Comparison of ENCODE assay signal across 12 mouse cellular contexts in the genomic region with DNA sequence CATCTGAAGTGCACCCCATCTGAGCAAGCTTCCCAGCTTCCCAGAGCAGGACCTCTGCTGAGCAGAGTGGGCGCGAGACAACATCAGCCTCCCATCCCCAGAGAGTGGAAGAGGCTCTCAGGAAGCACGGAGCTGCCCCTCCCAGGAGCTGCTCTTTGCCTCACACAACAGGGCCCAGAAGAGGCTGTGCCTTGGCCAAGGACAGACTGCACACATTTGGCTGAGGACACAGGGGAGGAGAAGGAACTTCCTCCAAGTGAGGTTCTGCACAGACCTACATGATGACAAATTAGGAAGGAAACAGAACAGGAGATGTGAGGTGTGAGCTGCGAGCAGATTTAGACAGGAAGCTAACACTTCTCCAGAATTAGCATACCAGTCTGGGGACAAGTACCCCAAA. TPM values are rescaled to one million over a fixed set of nuclear protein-coding genes. Genes with fewer than 3 reads are reported as not detected.
DNase-seq lines count a peak whose midpoint lies in the region; ATAC-seq and TF ChIP-seq lines count a peak whose summit lies in the region.
"Had no signal": no experiment of that assay in that cellular context is flagged by ENCODE, and none has a peak within 500 bp of the region (broad histone marks: within the 10 kb centered on the region; RNA-seq: fewer than 3 reads in every experiment).

No protein-coding gene starts in this region.

- H3ac ChIP-seq in myocyte (ENCODE audit: control insufficient read depth, insufficient read length) = no peak overlapping the region

- H3K4me1 ChIP-seq in megakaryocyte, embryonic 14.5 days = peaks cover 13% of the 10 kb centered on the region
- peaks cover 7% of the 10 kb centered on the region; the same call in 1 of the 2 replicates for H3K4me1 ChIP-seq in heart, embryonic 10.5 days
- H3K4me1 ChIP-seq: liver, embryonic 12.5 days had no signal

- H3K36me3 ChIP-seq in megakaryocyte, embryonic 14.5 days (replicated peaks; ENCODE audit: low read length) = no peaks in the 10 kb centered on the region
- no peaks in the 10 kb centered on the region for H3K36me3 ChIP-seq in myocyte (ENCODE audit: control insufficient read depth, insufficient read depth)
- no peaks in the 10 kb centered on the region for H3K36me3 ChIP-seq in heart, embryonic 10.5 days
- H3K36me3 ChIP-seq: liver, embryonic 12.5 days had no signal

- 26% methylated on average over 4 of the region's 4 CpGs for WGBS in heart, embryonic 10.5 days

- peak overlapping the region; percentile 2 for H3K4me3 ChIP-seq in megakaryocyte, embryonic 14.5 days (replicated peaks)
- H3K4me3 ChIP-seq in myocyte = no peak overlapping the region
- H3K4me3 ChIP-seq in heart, embryonic 10.5 days = no peak overlapping the region
- H3K4me3 ChIP-seq: liver, embryonic 12.5 days had no signal

- TF ChIP-seq POLR2A in myocyte (IDR thresholded peaks at IDR 0.05; ENCODE audit: insufficient read length, low read depth) = no peak

- H3K27me3 ChIP-seq in megakaryocyte, embryonic 14.5 days (replicated peaks) = peaks cover 8% of the 10 kb centered on the region
- H3K27me3 ChIP-seq in myocyte (ENCODE audit: control insufficient read depth, insufficient read depth, insufficient read length) = no peaks in the 10 kb centered on the region
- H3K27me3 ChIP-seq in heart, embryonic 10.5 days (ENCODE audit: insufficient read depth, poor library complexity, severe bottlenecking) = peaks cover 8% of the 10 kb centered on the region; the same call in 1 of the 2 replicates

- peak; percentile 82 for ATAC-seq in frontal cortex, adult (ENCODE audit: low TSS enrichment)
- ATAC-seq in megakaryocyte, adult 5-6 weeks (ENCODE audit: poor library complexity, severe bottlenecking) = no peak
- ATAC-seq: forebrain, embryonic 14.5 days; intestine, postnatal 0 days; liver, embryonic 12.5 days had no signal

- DNase-seq in frontal cortex, postnatal 10 days (ENCODE audit: low spot score in 2 of 2) = no peak
- DNase-seq in cerebellum, adult 8-10 months = peak; percentile 33
- DNase-seq in embryo, embryonic 10 days (ENCODE audit: low spot score) = no peak
- DNase-seq in heart, embryonic 10.5 days (ENCODE audit: low spot score) = no peak
- DNase-seq: lung, postnatal 4 days had no signal

- H3K9me3 ChIP-seq in megakaryocyte, embryonic 14.5 days = no peaks in the 10 kb centered on the region
- no peaks in the 10 kb centered on the region for H3K9me3 ChIP-seq in heart, embryonic 10.5 days
- H3K9me3 ChIP-seq: liver, embryonic 12.5 days had no signal

- H3K4me2 ChIP-seq in myocyte (ENCODE audit: low read depth) = peak overlapping the region; percentile 1
- H3K4me2 ChIP-seq: liver, embryonic 12.5 days had no signal

- no peak overlapping the region for H3K27ac ChIP-seq in heart, embryonic 10.5 days
- H3K27ac ChIP-seq: liver, embryonic 12.5 days had no signal

- H3K79me2 ChIP-seq in myocyte (ENCODE audit: control insufficient read depth, insufficient read depth) = no peaks in the 10 kb centered on the region

TF ChIP-seq in myocyte, 11 proteins besides CTCF, POLR2A, EP300 and RAD21:
- no peak for TF ChIP-seq MAX (IDR thresholded peaks at IDR 0.05; ENCODE audit: low read depth)
- TF ChIP-seq MYOG (IDR thresholded peaks at IDR 0.05; ENCODE audit: control insufficient read depth in 1 of 3, insufficient read depth in 1 of 3, insufficient read length in 2 of 3, low read depth in 2 of 3) = no peak
- TF ChIP-seq E2F4 (IDR thresholded peaks at IDR 0.05; ENCODE audit: insufficient read depth) = no peak
- no peak for TF ChIP-seq CEBPB (IDR thresholded peaks at IDR 0.05; ENCODE audit: insufficient read depth, poor library complexity, severe bottlenecking)
- TF ChIP-seq SRF (IDR thresholded peaks at IDR 0.05; ENCODE audit: control insufficient read depth, insufficient read length, low read depth) = no peak
- no peak for TF ChIP-seq MYOD1 (IDR thresholded peaks at IDR 0.05; ENCODE audit: control insufficient read depth in 1 of 3, insufficient read length in 2 of 3, low read depth in 2 of 3)
- no peak for TF ChIP-seq POLR2AphosphoS2 (IDR thresholded peaks at IDR 0.05; ENCODE audit: insufficient read length, low read depth)
- no peak for TF ChIP-seq REST (IDR thresholded peaks at IDR 0.05; ENCODE audit: insufficient read depth, insufficient read length)
- no peak for TF ChIP-seq TCF12 (IDR thresholded peaks at IDR 0.05; ENCODE audit: insufficient read depth, poor library complexity, severe bottlenecking)

RNA-seq across cellular contexts. Expression of a gene that starts 38.4 kb away (rescaled TPM):
- 0.07 TPM in 1 of 2 replicates, not detected in the other for polyA plus RNA-seq in megakaryocyte, embryonic 14.5 days (2012; ENCODE audit: insufficient read depth, low replicate concordance)
- not detected in 2 replicates for total RNA-seq in megakaryocyte, adult 5-6 weeks (2015)
- total RNA-seq in megakaryocyte, adult 5-6 weeks (2017) = not detected in 2 replicates
- 0.01 TPM for polyA plus RNA-seq in myocyte (2012; fragmentation: generic; extraction: Trizol)
- 0.29 and 0.36 TPM in 2 replicates for polyA plus RNA-seq in heart, embryonic 10.5 days (2016; fragmentation: Nextera tagmentation; extraction: Ambion mirVana)
